Mouse (Mus musculus) granulocyte monocyte progenitor cell, adult 5-6 weeks (primary cell): ENCODE data around the gene Fbxo10. TPM values are rescaled to one million over a fixed set of nuclear protein-coding genes. Genes with fewer than 3 reads are reported as not detected.
"Not testable (repeated sequence)": the region's sequence is repeated elsewhere in the genome, so short reads cannot be mapped to it uniquely, and the experiment has no call there.

Experiments used
- ATAC-seq: replicated peaks from 2 replicates; pipeline ENCODE4 v1.8.0; 2016; ENCODE audit warnings: mild to moderate bottlenecking, moderate TSS enrichment, inconsistent platforms; ENCODE audit not compliant: poor library complexity, severe bottlenecking
- total RNA-seq, 2 experiments: library from RNA; stranded (forward) in 1 of 2; stranded (reverse) in 1 of 2; fragments of 200-712, 200-1000 nt in 1 of 2; fragments of >200 nt in 1 of 2; fragmentation: Nextera tagmentation in 1 of 2; gene quantifications; 2 replicates each; pipeline ENCODE4 v1.2.3; 2014 to 2017

Fbxo10 gene
- 1.2 and 1.5 TPM in 2 replicates for total RNA-seq (2014; fragmentation: Nextera tagmentation)
- total RNA-seq (2017) = 0.93 and 1.8 TPM in 2 replicates

- ATAC-seq = peak; percentile 99
These were observed at the start of gene Fbxo10 for GRCm38 (mm10) chr4:45084021-45084894. Gene Fbxo10 (minus strand): TSS chr4:45084604.

GRCm38 (mm10) chr4:45131021-45131420 is 46.6 kb upstream of the Fbxo10 start:
- no peak for ATAC-seq

GRCm38 (mm10) chr4:45121311-45121710 is 36.9 kb upstream of the Fbxo10 start:
- no peak for ATAC-seq

- ATAC-seq = peak; percentile 33; the same call in 1 of the 2 replicates
These were observed 24.2 kb upstream of the Fbxo10 start for GRCm38 (mm10) chr4:45108456-45109110.

- ATAC-seq = peak; percentile 91
These were observed 23.3 kb upstream of the Fbxo10 start, which contains the start of gene Tomm5 for GRCm38 (mm10) chr4:45107601-45108277. Gene Tomm5 (minus strand): TSS chr4:45108114.

- no peak for ATAC-seq
These were observed 22.7 kb upstream of the Fbxo10 start for GRCm38 (mm10) chr4:45107066-45107465.

- ATAC-seq = no peak
These were observed 22.0 kb upstream of the Fbxo10 start for GRCm38 (mm10) chr4:45106409-45106808.

- ATAC-seq = peak; percentile 87
These were observed 12.9 kb upstream of the Fbxo10 start for GRCm38 (mm10) chr4:45097198-45097872.

- no peak for ATAC-seq
These were observed 489 bp upstream of the Fbxo10 start for GRCm38 (mm10) chr4:45084895-45085290.

GRCm38 (mm10) chr4:45083487-45083886 is 917 bp downstream of the Fbxo10 start:
- no peak for ATAC-seq

- no peak for ATAC-seq
These were observed 1.5 kb downstream of the Fbxo10 start for GRCm38 (mm10) chr4:45082951-45083350.

GRCm38 (mm10) chr4:45081041-45081440 is 3.4 kb downstream of the Fbxo10 start:
- ATAC-seq = not testable (repeated sequence)

GRCm38 (mm10) chr4:45073544-45073943 is 10.9 kb downstream of the Fbxo10 start:
- ATAC-seq = no peak

GRCm38 (mm10) chr4:45072261-45072973 is 12.0 kb downstream of the Fbxo10 start:
- ATAC-seq = no peak

- peak; percentile 73 for ATAC-seq
These were observed 16.7 kb downstream of the Fbxo10 start for GRCm38 (mm10) chr4:45067742-45068141.

- 0 out of 2 replicates have a peak, but pooled peaks have one; percentile 9 for ATAC-seq
These were observed 18.2 kb downstream of the Fbxo10 start for GRCm38 (mm10) chr4:45066036-45066730.

GRCm38 (mm10) chr4:45064577-45064976 is 19.8 kb downstream of the Fbxo10 start:
- no peak for ATAC-seq

GRCm38 (mm10) chr4:45063836-45064235 is 20.6 kb downstream of the Fbxo10 start:
- ATAC-seq = peak; percentile 96

- no peak for ATAC-seq
These were observed 29.0 kb downstream of the Fbxo10 start for GRCm38 (mm10) chr4:45055451-45055850.
